Mouse (Mus musculus) cerebellum, adult 18-20 months (tissue): ENCODE data around the gene Fcho1.

Experiments used
- DNase-seq, 2 experiments: peaks; one replicate each; pipeline ENCODE4 v3.0.0; 2021

Gene Fcho1

DNA sequence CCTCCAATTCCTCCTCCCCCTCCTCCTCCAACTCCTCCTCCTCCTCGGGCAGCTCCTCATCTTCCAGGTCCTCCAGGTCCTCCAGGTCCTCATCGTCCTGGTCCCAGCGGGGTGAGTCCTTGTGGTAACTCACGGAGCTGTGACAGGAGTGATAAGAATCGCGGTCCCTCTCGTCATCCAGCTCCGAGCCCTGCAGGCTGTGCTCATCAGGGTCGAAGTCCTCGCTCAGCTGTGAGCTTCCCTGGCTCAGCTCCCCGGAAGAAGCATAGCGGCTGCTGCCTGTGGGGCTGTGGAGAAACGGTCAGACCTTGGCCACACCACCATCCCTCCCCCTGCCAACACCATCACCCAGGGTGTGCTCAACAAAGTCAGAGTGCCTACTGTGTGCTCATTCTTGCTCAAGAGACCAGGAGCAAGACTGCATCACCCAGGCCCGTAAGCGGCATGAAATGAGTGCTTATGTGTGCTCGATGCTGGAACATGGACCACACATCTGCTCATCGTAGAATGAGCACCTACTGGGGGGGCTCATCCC, 66.9 kb downstream of the Fcho1 start:
- DNase-seq = no peak
